Mouse (Mus musculus) lung, postnatal 10 days (tissue): ENCODE results near the gene Sco2.

Source experiments
- DNase-seq: peaks from one replicate; pipeline ENCODE4 v3.0.0; 2021

The Sco2 gene

DNA sequence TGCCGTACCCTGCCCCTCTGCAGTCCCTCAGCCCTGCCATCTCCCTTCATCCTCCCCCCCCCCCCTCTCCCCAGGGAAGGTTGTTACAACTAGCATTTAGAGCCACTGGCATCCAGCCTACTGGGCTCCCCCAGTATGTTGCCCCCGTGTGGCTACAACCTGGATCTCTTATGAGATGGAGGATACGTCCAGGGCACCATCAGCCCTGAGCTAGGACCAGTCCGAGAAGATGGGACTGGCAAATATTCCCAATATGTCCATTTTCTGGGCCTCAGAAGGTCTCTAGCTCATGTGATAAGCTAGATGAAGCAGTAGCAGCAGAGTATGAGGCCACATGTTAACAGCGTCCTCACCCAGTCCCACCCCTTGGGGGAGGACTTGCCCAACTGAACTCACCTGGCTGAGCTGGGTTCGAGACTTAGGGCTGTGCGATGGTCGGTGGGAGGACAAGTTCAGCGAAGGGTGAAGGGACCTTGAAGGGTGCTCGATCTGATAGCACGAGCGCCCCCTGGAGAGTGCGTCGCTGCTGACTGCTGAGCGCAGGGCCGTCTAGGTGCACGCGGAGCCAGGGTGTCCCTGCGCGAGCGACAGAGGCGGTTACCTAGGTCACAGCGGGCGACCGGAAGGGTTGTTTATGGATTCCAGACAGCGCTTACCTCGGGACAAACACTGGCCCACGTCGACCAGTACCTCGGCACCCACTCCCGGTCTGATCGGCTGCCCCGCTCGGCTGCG lies 452 bp downstream of the Sco2 start:
- DNase-seq = peak; percentile 92

DNA sequence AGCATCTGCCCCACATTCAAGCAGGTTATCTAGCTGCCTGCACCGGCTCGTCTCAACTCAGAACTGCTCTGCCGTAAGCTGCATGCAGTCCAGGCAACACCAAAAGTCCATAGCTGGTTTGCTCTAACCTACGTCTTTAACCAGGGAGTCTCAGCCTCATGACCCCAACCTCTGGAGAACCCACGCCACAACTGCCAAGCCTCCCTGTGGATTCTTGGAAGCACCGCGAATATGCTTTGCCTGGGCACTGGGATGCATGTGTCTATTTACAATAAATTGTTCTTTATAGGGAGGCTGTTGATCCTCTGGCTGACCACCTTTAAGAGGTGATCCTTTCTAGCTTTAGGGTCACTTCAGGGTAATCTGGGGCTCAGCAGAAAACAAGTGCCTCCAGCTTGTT lies 1.1 kb downstream of the Sco2 start:
- DNase-seq = no peak

DNA sequence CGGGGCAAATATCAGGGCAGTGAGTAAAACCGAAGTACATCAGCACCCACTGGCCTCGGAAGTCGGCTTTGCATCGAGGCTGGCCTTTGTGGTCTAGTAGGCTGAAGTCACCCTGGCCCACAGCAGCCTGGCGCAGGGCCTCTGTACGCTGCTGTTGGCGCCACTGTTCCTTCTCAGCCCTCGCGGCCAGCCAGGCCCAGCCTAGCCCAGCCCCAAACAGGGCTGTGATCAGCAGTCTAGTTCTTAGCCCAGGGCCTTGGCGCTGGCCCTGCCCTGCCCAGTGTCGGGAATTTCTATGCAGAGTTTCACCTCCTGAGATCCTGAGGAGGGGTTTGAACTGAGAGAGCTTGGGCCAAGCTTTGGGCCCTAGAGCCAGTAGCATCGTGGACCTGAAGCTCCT lies 1.6 kb downstream of the Sco2 start:
- no peak for DNase-seq

DNA sequence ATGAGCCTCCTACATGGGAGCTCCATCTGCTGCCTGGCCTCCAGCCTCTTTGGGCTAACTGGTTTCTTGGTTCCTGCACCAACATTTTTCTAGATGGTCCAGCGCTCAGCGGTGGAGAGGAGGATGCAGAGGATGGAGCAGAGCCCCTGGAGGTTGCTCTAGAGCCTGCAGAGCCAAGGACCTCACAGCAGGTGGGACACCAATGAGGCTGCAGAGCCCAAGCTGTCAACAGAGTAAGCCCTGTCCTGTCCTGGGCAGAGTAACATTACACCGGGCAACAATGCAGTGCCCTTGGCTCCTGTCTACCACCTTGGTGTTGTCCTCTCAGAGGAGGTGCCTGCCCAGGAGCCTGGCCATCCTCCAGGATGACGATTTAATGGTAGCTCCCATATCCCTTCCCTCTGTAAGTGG lies 8.5 kb downstream of the Sco2 start:
- DNase-seq = no peak

DNA sequence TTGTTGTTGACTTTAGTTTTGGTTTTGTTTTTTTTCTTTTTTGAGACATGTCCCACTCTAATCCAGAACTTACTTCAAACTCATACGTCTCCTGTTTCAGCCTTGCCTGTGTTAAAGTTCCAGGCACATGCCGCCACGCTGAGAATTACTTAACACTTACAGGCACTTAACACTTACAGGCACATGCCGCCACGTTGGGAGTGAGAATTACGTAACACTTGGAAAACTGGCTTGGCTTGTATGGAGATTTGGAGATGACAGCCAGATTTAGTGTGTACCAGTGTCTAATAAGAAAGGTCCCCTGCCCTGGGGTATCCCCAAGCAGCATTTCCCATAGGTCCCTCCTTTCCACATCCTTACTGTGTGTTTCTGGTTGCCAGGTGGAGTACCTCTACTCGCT lies 10.6 kb downstream of the Sco2 start:
- no peak for DNase-seq

DNA sequence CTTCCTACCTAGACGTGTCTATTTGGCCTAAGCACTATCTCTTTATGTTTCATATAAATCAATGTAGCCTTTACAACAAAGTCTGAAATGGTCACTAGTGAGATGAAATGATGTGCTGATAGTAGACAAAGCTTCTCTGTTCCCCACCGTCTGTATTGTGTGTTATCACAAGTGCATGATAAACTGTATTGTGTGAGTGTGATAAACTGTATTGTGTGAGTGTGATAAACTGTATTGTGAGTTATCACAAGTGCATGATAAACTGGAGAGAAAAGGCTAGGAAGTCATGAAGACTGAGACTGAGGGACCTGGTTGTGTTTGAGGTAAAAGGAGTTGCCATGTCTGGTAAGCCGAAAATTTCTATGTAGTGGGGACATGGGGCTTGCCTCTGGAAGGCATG lies 14.9 kb downstream of the Sco2 start:
- DNase-seq = no peak

DNA sequence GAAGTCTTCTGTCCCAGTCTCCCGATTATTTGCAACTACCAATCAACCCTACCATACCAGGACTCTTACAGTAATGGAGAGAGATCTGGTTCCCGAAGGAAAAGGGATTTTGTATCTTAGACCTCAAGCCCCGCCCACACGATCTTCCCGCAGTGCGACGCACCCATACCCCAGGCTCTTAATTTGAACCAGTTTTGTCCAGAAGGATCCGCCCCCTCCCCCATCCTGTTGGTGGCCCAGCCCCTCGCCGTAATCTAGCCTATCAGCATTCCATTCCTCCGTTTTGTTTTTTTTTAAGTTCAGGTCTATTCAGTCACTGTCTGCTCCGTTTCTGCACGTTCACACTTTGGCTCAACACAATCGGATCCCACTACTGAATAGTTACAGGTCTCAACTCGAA lies 17.3 kb downstream of the Sco2 start:
- peak; percentile 89 for DNase-seq

- peak; percentile 97 for DNase-seq
These were observed 18.1 kb downstream of the Sco2 start, which contains the start of the genes Lmf2 and Ncaph2 for GRCm38 (mm10) chr15:89355241-89356187. Gene Lmf2 (minus strand): TSS chr15:89355659. Gene Ncaph2 (plus strand): TSS chr15:89355719.

DNA sequence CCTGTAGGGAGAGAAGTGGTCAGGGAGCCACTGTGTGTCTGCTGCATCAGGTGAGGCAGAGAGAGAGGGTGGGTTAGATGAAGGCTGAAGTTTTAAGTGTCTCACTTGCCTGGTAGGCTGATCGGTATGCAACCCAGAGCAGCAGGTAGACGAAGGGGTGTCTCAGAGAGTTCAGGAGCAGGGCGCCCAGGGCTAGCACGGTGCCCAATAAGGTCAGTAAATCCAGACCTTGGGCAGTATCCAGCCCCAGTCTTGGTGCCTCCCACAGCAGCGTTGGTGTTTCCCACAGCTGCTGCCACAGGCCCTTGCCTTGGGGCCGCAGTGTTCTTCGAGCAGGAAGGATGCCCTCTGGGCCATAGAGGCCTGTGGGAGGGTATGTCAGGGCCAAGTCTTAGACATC lies 19.2 kb downstream of the Sco2 start:
- DNase-seq = no peak

DNA sequence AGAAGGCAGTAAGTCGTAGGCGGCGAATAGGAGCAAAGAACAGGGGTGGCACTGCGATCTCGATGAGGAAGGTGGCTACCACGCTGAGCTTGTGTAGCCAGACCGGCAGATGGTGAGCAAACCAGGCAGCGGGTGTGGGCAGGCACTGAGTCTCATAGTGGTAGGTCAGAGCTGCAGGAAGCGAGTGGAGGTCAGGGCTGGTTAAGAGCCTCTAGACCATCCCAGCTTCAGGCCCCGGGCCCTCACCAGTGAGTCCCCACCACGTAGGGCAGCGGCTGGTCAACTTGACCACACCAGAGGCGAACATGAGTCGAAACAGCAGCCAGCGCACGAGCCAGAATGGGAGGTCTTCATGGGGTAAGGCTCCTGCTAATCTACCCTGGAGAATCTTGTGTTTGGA lies 19.8 kb downstream of the Sco2 start:
- no peak for DNase-seq

GRCm38 (mm10) chr15:89352795-89353194 lies 20.9 kb downstream of the Sco2 start:
- DNase-seq = no peak

DNA sequence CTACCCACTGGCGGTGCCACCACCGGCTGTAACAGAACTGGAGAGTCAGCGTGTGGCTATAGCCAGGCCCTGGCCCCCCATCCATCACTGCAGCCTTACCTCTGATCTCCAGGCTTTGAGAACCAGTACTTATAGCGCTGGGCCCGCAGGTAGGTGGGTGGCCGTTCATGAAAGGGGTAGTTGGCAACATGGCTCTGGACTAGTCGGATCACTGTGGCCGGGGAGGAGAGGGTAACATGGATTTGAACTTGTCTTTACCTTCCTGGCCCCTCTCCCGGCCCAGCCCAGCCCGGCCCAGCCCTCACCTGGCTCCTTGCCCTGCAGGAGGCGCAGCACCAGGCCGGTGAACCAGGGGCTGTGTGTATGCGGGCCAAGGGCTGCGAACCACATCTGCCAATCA lies 21.6 kb downstream of the Sco2 start:
- DNase-seq = no peak

GRCm38 (mm10) chr15:89351302-89351701 lies 22.3 kb downstream of the Sco2 start:
- DNase-seq = no peak

DNA sequence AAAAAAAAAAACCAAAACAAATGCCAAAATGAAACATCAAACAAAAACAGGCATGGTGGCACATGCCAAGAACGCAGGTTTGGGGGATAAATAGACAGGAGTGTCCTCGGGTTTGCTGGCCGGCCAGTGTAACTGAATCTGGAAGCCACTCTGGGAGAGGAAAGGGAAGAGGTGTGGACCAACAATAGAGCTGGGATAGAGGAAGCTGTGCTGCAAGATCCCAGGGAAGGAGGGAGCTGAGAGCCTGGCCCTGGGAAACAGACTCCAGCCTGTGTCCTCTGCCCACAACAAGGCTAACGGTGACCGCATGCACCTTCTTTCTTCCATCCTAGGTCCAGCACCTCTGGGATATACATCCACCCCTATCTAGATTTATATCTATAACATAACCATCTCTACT lies 23.2 kb downstream of the Sco2 start:
- peak; percentile 41 for DNase-seq

DNA sequence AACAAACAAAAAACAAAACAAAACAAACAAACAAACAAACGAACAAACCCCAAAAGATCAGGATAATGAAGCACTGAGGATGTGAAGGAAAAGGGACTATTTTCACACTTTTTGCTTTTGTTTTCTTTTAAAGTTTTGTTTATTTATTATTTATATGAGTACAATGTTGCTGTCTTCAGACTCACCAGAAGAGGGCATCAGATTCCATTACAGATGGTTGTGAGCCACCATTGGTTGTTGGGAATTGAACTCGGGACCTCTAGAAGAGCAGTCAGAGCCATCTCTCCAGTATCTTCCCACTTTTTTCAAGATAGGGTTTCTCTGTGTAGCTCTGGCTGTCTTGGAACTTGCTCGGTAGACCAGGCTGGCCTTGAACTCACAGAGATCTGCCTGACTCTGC lies 30.3 kb downstream of the Sco2 start:
- DNase-seq = no peak

DNA sequence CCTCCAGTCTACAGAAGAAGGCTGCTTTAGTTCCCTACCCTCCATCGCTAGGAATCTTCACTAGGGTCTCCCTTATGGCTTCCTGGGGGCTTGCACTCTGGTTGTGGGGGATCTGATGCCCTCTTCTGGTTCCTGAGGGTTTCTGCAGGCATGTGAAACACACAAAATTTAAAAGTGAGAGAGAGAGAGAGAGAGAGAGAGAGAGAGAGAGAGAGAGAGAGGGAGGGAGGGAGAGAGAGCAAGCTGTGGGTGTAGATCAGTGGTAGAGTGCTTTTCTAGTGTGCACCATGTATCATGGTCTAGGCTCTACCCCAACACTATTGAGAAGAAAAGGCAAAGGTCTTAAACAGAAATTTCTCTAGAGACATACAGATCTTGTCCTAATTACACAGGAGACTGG lies 32.0 kb downstream of the Sco2 start:
- no peak for DNase-seq

DNA sequence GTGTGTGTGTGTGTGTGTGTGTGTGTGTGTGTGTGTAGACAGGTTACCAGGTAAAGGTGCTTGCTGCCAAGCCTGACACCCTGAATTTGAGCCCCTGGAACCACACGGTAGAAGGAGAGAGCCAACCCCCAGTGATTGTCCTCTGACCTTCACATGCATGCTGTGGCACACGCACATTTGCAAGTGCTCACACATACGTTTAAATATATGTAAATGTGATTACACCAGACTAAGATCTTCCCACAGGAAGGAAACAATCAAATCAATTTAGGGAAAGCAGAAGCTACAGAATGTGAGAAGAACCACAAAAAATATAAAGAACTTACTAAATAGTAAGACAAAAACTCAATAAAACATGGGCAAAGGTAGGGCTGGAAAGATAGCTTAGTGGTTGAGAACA lies 33.5 kb downstream of the Sco2 start:
- DNase-seq = no peak

DNA sequence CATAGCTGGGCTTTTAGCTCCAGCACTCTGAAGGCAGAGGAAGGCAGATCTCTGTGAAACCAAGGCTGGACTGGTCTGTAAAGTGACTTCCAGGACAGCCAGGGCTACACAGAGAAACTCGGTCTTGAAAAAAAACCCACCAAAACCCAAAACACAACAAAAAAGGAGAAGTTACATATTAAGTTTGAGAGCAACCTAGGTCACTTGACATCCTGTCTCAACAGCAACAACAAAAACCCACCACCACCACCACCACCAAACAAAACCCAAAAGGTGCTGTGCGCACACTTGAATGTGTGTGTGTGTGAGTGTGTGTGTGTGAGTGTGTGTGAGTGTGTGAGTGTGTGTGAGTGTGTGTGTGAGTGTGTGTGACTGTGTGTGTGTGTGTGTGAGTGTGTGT lies 34.0 kb downstream of the Sco2 start:
- no peak for DNase-seq

DNA sequence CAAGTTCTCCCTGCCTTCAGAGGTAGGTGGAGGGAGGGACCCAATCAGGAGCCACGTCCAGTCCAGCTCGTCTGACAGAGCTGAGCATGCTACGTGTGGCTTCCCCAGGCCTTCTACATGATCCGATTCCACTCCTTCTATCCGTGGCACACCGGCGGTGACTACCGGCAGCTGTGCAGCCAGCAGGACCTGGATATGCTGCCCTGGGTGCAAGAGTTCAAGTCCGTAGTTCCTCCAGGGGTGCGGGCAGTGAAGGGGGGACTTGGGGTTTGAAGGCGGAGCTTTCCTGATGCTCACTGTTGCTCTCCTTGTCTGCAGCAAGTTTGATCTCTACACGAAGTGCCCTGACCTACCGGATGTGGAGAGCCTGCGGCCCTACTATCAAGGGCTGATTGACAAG lies 37.2 kb downstream of the Sco2 start:
- DNase-seq = no peak

- DNase-seq = no peak
These were observed 38.7 kb downstream of the Sco2 start for GRCm38 (mm10) chr15:89334774-89335537.

- no peak for DNase-seq
These were observed 39.4 kb downstream of the Sco2 start, which contains the start of gene Miox for GRCm38 (mm10) chr15:89334271-89334670. Gene Miox (plus strand): TSS chr15:89334398.

- no peak for DNase-seq
These were observed 47.2 kb downstream of the Sco2 start for GRCm38 (mm10) chr15:89326441-89326840.

DNA sequence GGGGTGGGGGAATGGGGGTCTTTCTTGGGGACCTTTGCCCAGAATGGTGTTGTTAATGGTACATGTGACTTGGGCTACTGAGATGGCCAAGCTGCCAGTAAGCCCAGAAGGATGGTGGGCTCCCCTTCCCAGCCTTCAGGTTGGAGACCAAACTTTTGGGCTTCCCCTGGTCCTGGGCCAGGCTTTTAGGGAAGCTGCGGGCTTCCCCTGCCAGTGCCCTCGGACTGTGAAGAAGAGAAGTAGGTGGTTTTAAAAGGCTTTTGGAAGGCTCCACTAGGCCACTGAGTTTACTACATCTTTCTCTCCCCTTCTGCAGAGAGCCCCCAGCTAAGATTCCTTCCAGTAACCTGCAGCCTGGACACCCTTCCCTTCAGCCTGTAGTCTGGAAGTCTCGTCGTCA lies 50.0 kb downstream of the Sco2 start:
- no peak for DNase-seq
